Mouse (Mus musculus) ES-E14 (cell line): ENCODE data around the gene Sdccag8. TPM values are rescaled to one million over a fixed set of nuclear protein-coding genes. Genes with fewer than 3 reads are reported as not detected.

Experiments
- DNase-seq: peaks from one replicate; pipeline ENCODE4 v3.0.0-alpha.2; 2013; ENCODE audit warnings: low read depth, low spot score
- H3K27ac ChIP-seq: 2 replicates; pipeline ENCODE4 v1.5.1; 2012; ENCODE audit warnings: low read depth, mild to moderate bottlenecking, low read length, moderate library complexity, mixed read lengths; ENCODE audit not compliant: poor library complexity, insufficient read depth, severe bottlenecking
- H3K36me3 ChIP-seq: 2 replicates; pipeline ENCODE4 v1.6.1; 2012; ENCODE audit warnings: mild to moderate bottlenecking, low read length, moderate library complexity, mixed read lengths; ENCODE audit not compliant: control insufficient read depth, poor library complexity, insufficient read depth, severe bottlenecking
- H3K4me1 ChIP-seq, 2 experiments: fragments of 150-350 bp in 1 of 2; sonication (generic) in 1 of 2; 2 replicates each; pipeline ENCODE4 v1.6.1; 2012; ENCODE audit warnings: low read length in 2 of 2, mild to moderate bottlenecking in 1 of 2, mixed read lengths in 1 of 2; ENCODE audit not compliant: control insufficient read depth in 2 of 2, insufficient read depth in 2 of 2, poor library complexity in 1 of 2
- H3K4me3 ChIP-seq, 2 experiments: fragments of 150-350 bp in 1 of 2; sonication (generic) in 1 of 2; 2 replicates each; pipeline ENCODE4 v1.5.1; 2012; ENCODE audit warnings: low read length in 2 of 2, low read depth in 1 of 2, mild to moderate bottlenecking in 1 of 2, mixed read lengths in 1 of 2; ENCODE audit not compliant: insufficient read depth in 1 of 2, poor library complexity in 1 of 2, severe bottlenecking in 1 of 2
- H3K9ac ChIP-seq: 2 replicates; pipeline ENCODE4 v1.6.1; 2012; ENCODE audit warnings: low read depth, mild to moderate bottlenecking, low read length, mixed read lengths; ENCODE audit not compliant: poor library complexity, insufficient read depth, severe bottlenecking
- H3K9me3 ChIP-seq: fragments of 150-350 bp; sonication (generic); 2 replicates; pipeline ENCODE4 v1.6.1; 2012; ENCODE audit warnings: low read depth, mild to moderate bottlenecking, low read length; ENCODE audit not compliant: control insufficient read depth, insufficient read depth
- CHD2 ChIP-seq: IDR thresholded peaks from 2 replicates; pipeline ENCODE4 v1.6.1; 2014; ENCODE audit warnings: mild to moderate bottlenecking, low read depth, low read length, inconsistent platforms
- HCFC1 ChIP-seq: IDR thresholded peaks from 2 replicates; pipeline ENCODE4 v1.6.1; 2012; ENCODE audit warnings: low read length, inconsistent platforms, borderline replicate concordance; ENCODE audit not compliant: insufficient read depth
- MAFK ChIP-seq: IDR thresholded peaks from 2 replicates; pipeline ENCODE4 v1.6.1; 2014; ENCODE audit warnings: mild to moderate bottlenecking, low read depth, low read length, inconsistent platforms; ENCODE audit not compliant: insufficient read depth
- ZC3H11A ChIP-seq: IDR thresholded peaks from 2 replicates; pipeline ENCODE4 v1.6.1; 2012; ENCODE audit warnings: low read depth, mild to moderate bottlenecking, inconsistent platforms, low read length, borderline replicate concordance
- ZNF384 ChIP-seq: IDR thresholded peaks from 2 replicates; pipeline ENCODE4 v1.6.1; 2012; ENCODE audit warnings: low read depth, low read length, inconsistent platforms
- in situ Hi-C, 2 experiments: fragments of 600-800 bp; cut with MboI; formaldehyde crosslinking; loops; one replicate each; pipeline ENCODE4 v1.15.1; 2025; ENCODE audit warnings: low sequenced_read_pairs in 2 of 2, inconsistent platforms in 1 of 2; ENCODE audit not compliant: unreplicated experiment in 2 of 2
- total RNA-seq: library from RNA; depleted of rRNA; stranded (reverse); fragments of 300-350 nt; gene quantifications from 2 replicates; pipeline ENCODE4 v1.2.3, GENCODE M21; 2012

Sdccag8 gene
- total RNA-seq, 1 experiment: 5.0 TPM

- no peaks in the 10 kb centered on the region for H3K36me3 ChIP-seq
- H3K4me3 ChIP-seq: no peak overlapping the region
- H3K27ac ChIP-seq: no peak overlapping the region
- H3K4me1 ChIP-seq: peaks cover 0 to 6% of the 10 kb centered on the region in 2 experiments; a peak in 2 of 4 replicates
- in situ Hi-C loops: no loop called here
- DNase-seq: no peak
- no peak overlapping the region for H3K9ac ChIP-seq
- TF ChIP-seq MAFK: no peak
- no peak for TF ChIP-seq ZC3H11A
- no peak for TF ChIP-seq HCFC1
- no peak for TF ChIP-seq CHD2
- no peak for TF ChIP-seq ZNF384
- H3K9me3 ChIP-seq: no peaks in the 10 kb centered on the region
Observed at GRCm38 (mm10) chr1:176999011-176999410, 184.6 kb downstream of the Sdccag8 start.

- Histone ChIP-seq H3K4me3 (no peak overlapping the region), H3K9me3 (no peaks in the 10 kb centered on the region), H3K36me3 (no peaks in the 10 kb centered on the region), H3K9ac (no peak overlapping the region), H3K4me1 (peaks cover 0 to 2% of the 10 kb centered on the region in 2 experiments; a peak in 1 of 4 replicates), H3K27ac (no peak overlapping the region)
- in situ Hi-C loops: no loop called here
- TF ChIP-seq ZC3H11A (no peak), CHD2 (no peak), ZNF384 (no peak), MAFK (no peak), HCFC1 (no peak)
- DNase-seq: no peak
Observed at GRCm38 (mm10) chr1:177002951-177003350, 188.5 kb downstream of the Sdccag8 start.

DNA sequence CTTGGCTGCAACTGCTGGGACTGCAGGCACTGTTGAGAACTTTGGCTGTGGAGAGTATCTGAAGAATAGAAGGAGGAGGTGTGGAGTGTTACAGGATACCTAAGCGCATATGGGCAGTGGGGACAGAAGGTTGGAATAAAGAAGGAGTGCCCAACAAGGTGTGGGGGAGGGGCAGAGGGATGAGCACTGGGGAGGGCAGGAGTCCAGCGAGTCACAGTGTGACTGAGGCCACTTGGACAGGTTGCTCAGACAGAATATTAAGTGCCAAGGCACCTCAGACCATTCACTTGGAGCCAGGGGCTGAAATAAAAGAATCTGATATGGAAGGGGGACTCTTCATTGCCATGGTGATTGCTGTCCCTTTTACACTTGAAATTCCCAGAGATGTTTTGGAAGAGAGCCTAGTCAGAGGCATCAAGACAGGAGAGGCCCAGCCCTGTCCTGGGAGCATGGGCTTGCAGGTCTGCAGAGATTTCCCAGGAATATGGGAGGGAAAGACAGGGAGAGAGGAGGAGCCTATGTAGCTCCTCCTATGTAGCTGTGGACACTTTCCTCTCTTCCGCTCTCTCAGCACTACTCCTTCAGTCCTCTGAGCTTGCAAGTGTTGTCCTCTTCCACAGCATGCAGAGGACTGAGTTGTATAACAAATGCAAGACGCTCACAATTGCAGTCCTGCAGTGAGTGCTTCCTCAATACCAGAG, 189.7 kb downstream of the Sdccag8 start:
- H3K36me3 ChIP-seq: no peaks in the 10 kb centered on the region
- no peaks in the 10 kb centered on the region for H3K9me3 ChIP-seq
- H3K27ac ChIP-seq: no peak overlapping the region
- in situ Hi-C loops: no loop called here
- H3K9ac ChIP-seq: no peak overlapping the region
- no peak overlapping the region for H3K4me3 ChIP-seq
- no peak for DNase-seq
- no peak for TF ChIP-seq MAFK
- TF ChIP-seq HCFC1: no peak
- H3K4me1 ChIP-seq: peaks cover 0 to 4% of the 10 kb centered on the region in 2 experiments; a peak in 1 of 4 replicates

DNA sequence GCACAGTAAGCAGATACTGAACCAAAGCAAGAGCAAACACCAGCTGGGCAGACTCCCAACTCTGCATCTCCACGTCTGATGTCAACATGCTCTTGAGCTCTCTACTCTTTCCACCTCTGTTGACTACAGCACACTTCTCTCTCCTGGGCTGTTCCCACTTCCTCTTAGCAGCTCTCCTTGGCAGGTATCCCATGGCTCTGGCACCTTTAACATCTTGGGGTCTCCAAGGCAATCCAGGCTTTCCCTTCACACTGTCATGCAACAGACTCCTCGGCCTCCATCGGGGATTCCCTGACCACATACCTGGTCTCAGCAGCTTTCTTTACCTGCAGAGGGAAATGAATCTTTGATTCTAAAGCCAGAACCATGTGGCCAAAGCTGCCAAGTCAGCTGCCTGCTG, 192.9 kb downstream of the Sdccag8 start:
- TF ChIP-seq MAFK (no peak), HCFC1 (no peak), ZNF384 (no peak), ZC3H11A (no peak), CHD2 (no peak)
- no peak overlapping the region for H3K4me3 ChIP-seq
- no peak for DNase-seq
- in situ Hi-C loops: no loop called here
- H3K36me3 ChIP-seq: no peaks in the 10 kb centered on the region
- no peak overlapping the region for H3K9ac ChIP-seq
- no peaks in the 10 kb centered on the region for H3K9me3 ChIP-seq
- no peak overlapping the region for H3K27ac ChIP-seq
- H3K4me1 ChIP-seq: peaks cover 0 to 4% of the 10 kb centered on the region in 2 experiments; a peak in 1 of 4 replicates
